Mouse (Mus musculus) WW6 (cell line): ENCODE results near the gene Sepsecs.

ENCODE experiments used
- DNase-seq: peaks from one replicate; pipeline ENCODE4 v3.0.0-alpha.2; 2013; ENCODE audit warnings: low read depth, low spot score

Gene Sepsecs

DNA sequence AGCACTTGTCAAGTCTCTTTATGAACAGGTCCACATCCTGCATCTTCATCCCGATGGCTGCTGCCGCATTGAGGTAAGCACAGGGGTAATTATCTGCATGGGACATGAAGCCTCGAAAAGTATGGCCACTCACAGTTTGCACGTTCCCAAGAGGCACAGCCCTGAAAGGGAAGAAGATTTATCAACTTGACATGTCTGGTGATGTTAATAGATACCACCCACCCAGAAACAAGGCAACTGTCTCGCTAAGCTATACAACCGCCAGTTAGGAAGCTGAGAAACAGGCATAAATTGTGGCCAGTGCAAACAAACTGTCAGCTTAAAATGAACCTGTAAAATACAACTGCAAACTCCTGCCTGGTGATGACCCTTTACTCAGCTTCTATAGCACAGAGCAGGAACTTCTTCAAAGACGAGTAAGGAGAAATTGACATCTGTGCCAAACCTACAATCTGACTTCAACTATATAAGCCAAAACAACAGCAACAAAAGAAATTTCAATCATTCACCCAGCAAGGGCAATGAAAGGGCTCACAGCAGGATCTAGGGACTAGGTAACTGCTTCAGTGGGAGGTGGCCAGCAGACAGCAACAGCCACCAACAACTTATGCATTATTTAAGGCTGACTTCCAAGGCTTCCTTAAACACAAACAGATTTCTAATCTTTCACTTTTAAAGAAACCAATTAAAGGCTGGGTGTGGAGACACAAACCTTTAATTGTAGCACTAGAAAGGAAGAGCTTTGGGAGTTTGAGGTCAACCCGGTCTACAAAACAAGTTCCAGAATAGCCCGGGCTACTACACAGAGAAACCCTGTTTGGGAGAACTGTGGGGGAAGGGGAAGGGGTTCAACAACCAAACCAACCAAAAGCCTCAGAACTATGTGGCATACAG, 25.3 kb downstream of the Sepsecs start:
- DNase-seq, result no peak

- no peak for DNase-seq
Measured at GRCm38 (mm10) chr5:52641736-52642135, 27.8 kb downstream of the Sepsecs start.

- DNase-seq, result no peak
Measured at GRCm38 (mm10) chr5:52638916-52639315, 30.6 kb downstream of the Sepsecs start.

DNA sequence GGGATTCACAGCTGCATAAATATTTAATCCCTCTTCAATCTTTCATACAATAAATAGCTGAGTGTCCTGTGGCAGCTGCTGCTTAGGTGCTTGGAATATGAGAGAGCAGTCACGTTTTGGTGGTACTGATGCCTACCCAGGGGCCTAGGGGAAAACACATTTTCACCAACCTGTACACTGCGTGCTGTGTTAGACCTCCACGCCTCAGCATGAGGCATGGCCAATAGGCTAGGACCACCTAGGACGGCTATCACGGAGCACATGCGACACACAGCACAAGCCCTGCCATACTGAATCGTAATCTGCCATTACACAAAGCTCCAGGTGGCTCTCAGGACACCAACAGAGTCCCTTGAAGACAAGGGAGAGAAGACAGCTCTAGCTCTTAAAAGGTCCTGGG, 31.5 kb downstream of the Sepsecs start:
- DNase-seq, result no peak

DNA sequence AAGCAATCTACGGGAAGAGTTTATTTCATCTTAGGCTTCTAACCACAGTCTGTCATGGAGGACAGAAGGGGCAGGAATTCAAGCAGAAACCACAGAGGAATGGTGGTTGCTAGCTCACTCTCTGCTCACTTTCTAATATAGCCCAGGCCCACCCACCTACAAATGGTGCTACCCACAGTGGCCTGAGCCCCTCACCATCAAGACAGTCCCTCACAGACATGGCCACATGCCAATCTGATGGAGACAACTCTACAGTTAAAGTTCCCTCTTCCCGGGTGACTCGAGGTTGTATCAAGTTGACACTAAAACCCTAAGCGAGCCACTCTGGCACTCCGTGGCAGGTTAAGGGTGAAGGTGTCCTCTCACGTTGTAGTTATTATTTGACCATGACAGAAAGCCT, 32.6 kb downstream of the Sepsecs start:
- DNase-seq, result no peak

- DNase-seq, result no peak
Measured at GRCm38 (mm10) chr5:52636025-52636755, 33.3 kb downstream of the Sepsecs start.

GRCm38 (mm10) chr5:52634017-52634416, 35.5 kb downstream of the Sepsecs start:
- no peak for DNase-seq

DNA sequence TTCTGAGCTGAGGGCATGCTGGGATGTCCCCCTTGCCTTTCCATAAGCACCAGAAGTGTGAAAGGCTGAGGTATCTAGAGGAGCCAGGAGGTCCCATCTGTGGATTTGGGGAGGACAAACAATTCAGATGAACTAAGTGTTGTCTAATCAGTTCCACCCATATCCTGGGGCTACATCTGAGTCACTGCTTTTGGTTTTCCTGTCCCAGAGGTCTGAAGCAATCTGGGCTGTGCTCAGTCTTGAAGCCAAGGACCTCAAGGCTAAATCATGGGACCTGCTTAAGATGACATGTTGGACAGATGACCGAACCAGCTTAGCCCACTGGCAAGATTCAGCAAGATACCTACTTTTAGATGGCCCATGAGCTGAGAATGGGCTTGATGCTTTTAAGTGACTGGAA, 39.0 kb downstream of the Sepsecs start:
- no peak for DNase-seq

DNA sequence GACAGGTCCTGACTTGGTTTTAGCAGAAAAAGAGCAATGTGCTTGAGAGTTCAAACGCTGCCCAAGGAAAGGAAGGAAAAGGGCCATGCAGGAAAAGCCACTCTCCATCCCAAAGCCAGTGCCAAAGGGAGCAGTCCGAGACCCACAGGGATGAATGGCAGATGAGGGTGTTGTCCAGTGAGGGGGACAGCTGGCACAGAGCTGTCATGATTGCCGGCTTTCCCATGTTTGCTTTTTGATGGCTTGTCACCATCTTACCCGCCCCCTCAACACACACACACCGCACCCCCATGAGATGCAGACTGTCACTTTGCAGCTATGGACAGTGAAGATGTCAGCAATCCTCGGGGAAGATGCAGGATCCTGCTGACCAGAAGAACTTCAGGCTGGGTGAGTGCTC, 40.3 kb downstream of the Sepsecs start:
- DNase-seq, result no peak

DNA sequence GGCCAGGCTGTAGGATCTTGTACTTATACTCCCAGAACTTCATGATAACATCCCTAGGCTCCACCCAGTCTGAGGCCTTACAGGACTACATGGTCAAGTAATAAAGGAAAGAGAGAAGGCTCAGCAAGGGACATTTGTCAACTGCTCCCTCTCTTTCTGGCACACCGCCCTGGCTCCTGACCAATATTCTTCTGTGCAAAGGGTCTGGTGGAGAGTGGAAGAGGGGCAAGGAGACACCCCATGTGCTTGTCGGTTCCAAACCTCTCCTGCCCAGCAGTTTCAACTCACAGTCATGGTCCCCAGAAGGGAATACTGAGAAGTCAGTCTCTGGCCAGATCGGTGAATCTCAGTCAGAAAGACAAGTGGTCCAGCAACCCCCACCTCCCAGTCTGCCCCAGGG, 40.7 kb downstream of the Sepsecs start:
- no peak for DNase-seq

DNA sequence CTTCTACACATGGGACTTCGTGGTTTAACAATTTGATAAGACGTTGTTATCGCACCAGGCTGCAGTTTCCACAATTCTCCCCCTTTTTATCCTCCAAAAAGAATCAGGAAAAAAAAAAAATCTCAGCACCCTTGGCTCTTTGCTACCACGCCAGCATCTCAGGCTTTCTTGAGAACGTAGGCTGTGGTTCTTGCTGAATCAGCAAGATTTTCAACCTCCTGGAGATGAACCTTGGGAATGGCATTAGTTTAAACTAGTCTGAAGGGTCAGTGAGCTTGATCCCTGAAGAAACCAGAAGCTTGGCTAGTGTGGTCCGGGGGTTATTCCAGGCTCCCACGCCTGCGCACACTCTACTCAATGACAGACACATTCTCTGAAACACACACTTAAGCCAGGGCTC, 41.8 kb downstream of the Sepsecs start:
- no peak for DNase-seq

DNA sequence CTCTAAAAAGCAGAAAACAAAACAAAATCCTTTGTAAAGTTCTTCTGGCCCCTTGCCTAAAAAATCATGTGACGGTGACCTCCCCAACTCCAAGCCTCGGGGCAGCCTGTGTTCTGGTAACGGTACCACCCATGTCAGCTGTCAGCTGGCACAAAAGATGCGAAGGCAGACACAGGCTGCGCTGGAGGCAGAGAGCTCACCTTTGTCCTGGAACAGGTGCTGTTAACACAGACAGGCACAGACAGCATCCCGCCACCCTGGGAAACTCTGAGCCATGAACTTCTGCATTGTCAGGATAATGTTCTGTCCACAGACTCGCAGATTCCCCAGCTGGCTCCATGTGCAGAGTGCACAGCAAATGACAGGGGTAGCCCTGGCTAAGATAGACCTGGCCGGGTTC, 43.4 kb downstream of the Sepsecs start:
- DNase-seq, result no peak

DNA sequence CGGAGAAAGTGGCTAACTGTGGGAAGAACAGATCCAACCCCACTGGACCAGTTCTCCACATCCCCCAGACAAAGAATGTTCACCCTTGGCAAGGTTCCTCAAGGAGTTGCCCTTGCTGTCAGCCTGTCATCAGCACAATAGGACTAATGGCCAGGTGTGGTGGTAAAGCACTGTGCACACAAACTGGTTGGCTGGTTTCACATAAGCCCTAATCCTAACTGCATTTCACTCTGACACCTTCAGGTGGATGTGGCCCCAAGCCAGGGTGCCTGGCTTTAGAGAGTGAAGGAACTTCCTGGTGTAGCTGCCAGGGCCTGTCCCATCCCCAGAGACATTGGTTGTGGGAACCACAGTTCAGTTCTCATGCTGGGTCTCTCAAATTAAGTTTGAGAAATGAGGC, 44.6 kb downstream of the Sepsecs start:
- no peak for DNase-seq

DNA sequence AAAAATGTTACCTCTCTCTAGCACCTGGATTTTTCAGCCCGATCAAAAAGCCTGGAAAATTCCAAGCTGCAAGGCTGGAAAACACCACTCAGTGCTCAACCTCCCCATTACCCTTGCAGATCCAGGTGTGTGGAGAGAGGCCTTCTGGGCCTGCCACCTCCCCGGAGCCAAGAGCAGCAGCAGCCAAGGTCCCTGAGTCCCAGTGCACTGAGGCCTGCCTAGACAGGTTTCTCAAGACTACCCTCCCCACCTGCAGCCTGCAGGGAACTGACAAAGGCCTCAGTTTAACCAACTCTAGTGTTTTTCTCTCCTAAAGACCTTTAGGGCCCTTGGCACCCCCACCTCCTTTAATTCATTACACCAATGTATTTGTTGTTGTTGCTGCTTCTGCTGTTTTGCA, 46.4 kb downstream of the Sepsecs start:
- DNase-seq, result no peak

- no peak for DNase-seq
Measured at GRCm38 (mm10) chr5:52618348-52619270, 50.9 kb downstream of the Sepsecs start.

DNA sequence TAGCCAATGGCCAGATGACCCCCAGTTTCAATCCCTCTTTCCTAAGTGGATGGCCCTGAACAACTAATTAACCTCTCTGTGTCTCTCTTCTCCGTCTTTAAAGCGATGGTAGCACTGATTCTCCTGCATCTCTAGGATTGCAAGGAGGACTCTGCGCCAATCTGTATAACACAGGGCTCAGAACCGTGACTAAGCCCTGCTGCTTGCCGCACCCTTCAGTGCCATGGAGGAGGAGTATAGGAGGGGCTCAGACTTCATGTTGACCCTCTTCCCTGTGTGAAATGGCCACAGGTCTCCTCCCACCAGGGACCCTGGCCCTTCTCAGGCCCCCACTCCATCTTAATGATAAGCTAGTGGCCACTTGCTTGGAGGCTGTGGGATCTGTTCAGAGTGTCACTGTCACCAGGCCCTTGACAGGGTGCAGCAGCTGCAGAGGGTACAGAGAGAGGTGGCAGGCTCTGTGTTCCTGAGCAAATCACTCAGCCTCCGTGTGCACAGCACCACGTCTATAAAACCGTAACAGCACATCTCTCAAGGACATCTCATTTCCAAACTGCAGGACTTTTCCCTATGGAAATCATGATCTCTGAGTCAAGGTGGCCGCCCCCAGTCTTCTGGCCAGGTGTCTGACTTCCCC, 51.7 kb downstream of the Sepsecs start:
- no peak for DNase-seq

DNA sequence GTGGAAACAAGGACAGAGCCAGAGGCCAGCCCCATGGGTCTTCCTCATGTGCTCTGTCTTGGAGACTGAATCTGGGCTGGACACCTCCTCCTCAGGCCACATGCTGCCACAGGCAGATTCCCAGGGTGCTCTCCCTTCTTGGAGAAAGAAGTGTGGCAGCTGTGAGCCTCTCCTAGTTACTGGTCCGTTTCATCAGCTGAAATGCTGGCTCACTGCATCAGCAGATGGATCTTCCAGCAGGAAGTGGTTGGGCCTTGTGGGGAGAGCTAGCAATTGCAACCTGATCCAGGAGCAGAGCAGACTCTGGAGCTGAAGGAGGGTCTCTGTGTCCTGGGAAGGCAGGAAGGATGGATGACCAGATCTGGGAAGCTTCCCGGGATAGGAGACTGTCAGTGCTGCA, 53.0 kb downstream of the Sepsecs start:
- no peak for DNase-seq

- no peak for DNase-seq
Measured at GRCm38 (mm10) chr5:52615421-52615820, 54.1 kb downstream of the Sepsecs start.

DNA sequence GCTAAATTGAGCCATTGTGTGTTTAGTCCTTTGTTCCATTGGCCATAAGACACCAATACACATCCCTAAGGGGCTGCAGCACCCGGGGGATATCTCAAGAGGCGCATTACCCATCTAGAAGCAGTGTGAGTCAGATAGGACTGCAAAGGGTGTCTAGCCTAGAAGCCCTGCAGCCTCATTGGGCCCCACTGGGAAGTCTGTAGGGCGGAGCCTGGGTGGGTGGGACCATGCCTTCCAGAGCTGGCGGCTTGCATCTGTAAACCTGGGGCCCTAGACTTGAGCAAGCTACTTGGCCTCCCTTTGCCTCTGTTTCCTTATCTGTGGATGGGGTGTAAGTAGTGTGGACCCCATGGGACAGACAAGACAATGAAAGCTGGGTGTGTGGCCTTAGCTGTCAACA, 54.8 kb downstream of the Sepsecs start:
- DNase-seq, result no peak

DNA sequence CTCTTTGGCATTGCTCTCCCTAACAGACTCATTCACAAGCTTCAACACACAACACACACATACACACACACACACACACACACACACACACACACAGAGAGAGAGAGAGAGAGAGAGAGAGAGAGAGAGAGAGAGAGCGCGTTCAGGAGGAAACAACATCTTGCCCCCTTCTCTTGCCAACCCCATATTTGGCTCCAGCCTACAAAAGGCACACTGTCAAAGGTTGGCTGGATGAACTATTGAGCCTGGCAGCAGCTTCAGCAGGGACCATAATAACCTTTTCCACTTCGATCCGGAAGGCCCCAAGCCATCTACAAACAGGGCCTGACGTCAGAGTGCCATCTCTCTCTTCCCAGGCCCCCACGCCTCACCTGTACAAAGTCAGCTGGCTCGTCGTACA, 56.7 kb downstream of the Sepsecs start:
- no peak for DNase-seq

GRCm38 (mm10) chr5:52611315-52611895, 58.1 kb downstream of the Sepsecs start:
- no peak for DNase-seq
